Mouse (Mus musculus) thymus, adult 2 months (tissue): ENCODE measurements around the gene Golgb1. TPM values are rescaled to one million over a fixed set of nuclear protein-coding genes. Genes with fewer than 3 reads are reported as not detected.

ENCODE experiments used
- DNase-seq: peaks from one replicate; pipeline ENCODE4 v3.0.0; 2021
- H3K27ac ChIP-seq: fragments of 200-500 bp; 2 replicates; pipeline ENCODE4 v1.5.1; 2012; ENCODE audit warnings: low read length, control low read depth; ENCODE audit not compliant: control insufficient read depth, insufficient read depth
- H3K27me3 ChIP-seq: fragments of 200-500 bp; 2 replicates; pipeline ENCODE4 v1.6.1; 2012; ENCODE audit warnings: mild to moderate bottlenecking, low read length, moderate library complexity, mixed read lengths; ENCODE audit not compliant: control insufficient read depth, insufficient read depth
- H3K36me3 ChIP-seq: fragments of 200-500 bp; 2 replicates; pipeline ENCODE4 v1.6.1; 2012; ENCODE audit warnings: mild to moderate bottlenecking, low read length, moderate library complexity; ENCODE audit not compliant: control insufficient read depth, insufficient read depth
- H3K4me1 ChIP-seq: fragments of 200-500 bp; replicated peaks from 2 replicates; pipeline ENCODE4 v1.6.1; 2012; ENCODE audit warnings: low read length; ENCODE audit not compliant: control insufficient read depth, insufficient read depth
- H3K4me3 ChIP-seq: fragments of 200-500 bp; 2 replicates; pipeline ENCODE4 v1.5.1; 2012; ENCODE audit warnings: mild to moderate bottlenecking, low read length, control low read depth, moderate library complexity; ENCODE audit not compliant: control insufficient read depth, insufficient read depth
- CTCF ChIP-seq: fragments of 200-500 bp; IDR thresholded peaks from 2 replicates; pipeline ENCODE4 v1.5.1; 2012; ENCODE audit warnings: mild to moderate bottlenecking, control low read depth, low read length, moderate library complexity, borderline replicate concordance; ENCODE audit not compliant: control insufficient read depth, poor library complexity, insufficient read depth; ENCODE audit errors: extremely low read depth
- POLR2A ChIP-seq: fragments of 200-500 bp; IDR thresholded peaks from 2 replicates; pipeline ENCODE4 v1.6.1; 2012; ENCODE audit warnings: mild to moderate bottlenecking, low read length, control low read depth, moderate library complexity; ENCODE audit not compliant: control insufficient read depth, poor library complexity, insufficient read depth; ENCODE audit errors: extremely low read depth
- WGBS: fragments of 180-500 bp; shearing (Covaris S2); methylation state at CpG from one replicate; pipeline ENCODE4 v1.1.7; 2018; 5-methylcytosine and 5-hydroxymethylcytosine counted together
- polyA plus RNA-seq: library from polyadenylated mRNA; depleted of rRNA; stranded (reverse); fragments of >200 nt; gene quantifications from 2 replicates; pipeline ENCODE4 v1.2.3, GENCODE M21; 2012

Gene Golgb1
- polyA plus RNA-seq, 1 experiment, result 47.6 TPM

DNA sequence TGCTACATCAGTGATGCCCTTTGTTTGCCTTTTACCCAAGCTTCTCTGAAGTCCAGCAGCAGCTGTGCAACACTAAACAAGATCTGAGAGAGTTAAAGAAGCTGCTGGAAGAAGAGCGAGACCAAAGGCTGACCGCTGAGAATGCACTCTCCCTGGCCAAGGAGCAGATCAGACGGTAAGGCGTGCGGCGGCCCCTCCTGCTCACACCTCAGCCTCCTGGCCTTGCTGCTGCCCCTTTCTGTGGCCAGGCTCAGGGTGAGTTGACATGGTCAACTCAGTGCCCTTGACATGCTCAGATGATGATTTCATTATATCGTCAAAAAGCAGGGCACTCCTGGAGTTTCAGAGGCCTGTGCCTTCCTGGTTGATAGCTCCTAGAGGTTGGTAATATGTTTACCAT is 54.3 kb downstream of the Golgb1 start:
- Histone ChIP-seq H3K36me3 (0 out of 2 replicates have a peak, but pooled peaks cover 11% of the 10 kb centered on the region), H3K27me3 (no peaks in the 10 kb centered on the region)

GRCm38 (mm10) chr16:36930231-36931136 is 55.5 kb downstream of the Golgb1 start:
- 0 out of 2 replicates have a peak, but pooled peaks cover 10% of the 10 kb centered on the region for H3K36me3 ChIP-seq
- no peak for TF ChIP-seq CTCF
- no peak overlapping the region for H3K4me3 ChIP-seq
- WGBS, result 65% methylated on average over 11 of the region's 11 CpGs
- H3K4me1 ChIP-seq, result peaks cover 48% of the 10 kb centered on the region
- peak overlapping the region; percentile 49; the same call in 1 of the 2 replicates for H3K27ac ChIP-seq
- no peak for DNase-seq
- no peaks in the 10 kb centered on the region for H3K27me3 ChIP-seq

More for the DNA sequence above, 54.3 kb downstream of the Golgb1 start:
- Histone ChIP-seq H3K27ac (no peak overlapping the region), H3K4me3 (no peak overlapping the region), H3K4me1 (peaks cover 50% of the 10 kb centered on the region)
- DNase-seq, result no peak
- TF ChIP-seq POLR2A (no peak), CTCF (no peak)
- over 99% methylated on average over 7 of the region's 7 CpGs for WGBS

- no peak for DNase-seq
- Histone ChIP-seq H3K4me1 (peaks cover 50% of the 10 kb centered on the region), H3K27me3 (no peaks in the 10 kb centered on the region), H3K36me3 (0 out of 2 replicates have a peak, but pooled peaks cover 3% of the 10 kb centered on the region), H3K27ac (peak overlapping the region; percentile 49), H3K4me3 (no peak overlapping the region)
- 96% methylated on average over 10 of the region's 10 CpGs for WGBS
- no peak for TF ChIP-seq POLR2A
- no peak for TF ChIP-seq CTCF
Measured at GRCm38 (mm10) chr16:36931381-36931780, 56.4 kb downstream of the Golgb1 start.

DNA sequence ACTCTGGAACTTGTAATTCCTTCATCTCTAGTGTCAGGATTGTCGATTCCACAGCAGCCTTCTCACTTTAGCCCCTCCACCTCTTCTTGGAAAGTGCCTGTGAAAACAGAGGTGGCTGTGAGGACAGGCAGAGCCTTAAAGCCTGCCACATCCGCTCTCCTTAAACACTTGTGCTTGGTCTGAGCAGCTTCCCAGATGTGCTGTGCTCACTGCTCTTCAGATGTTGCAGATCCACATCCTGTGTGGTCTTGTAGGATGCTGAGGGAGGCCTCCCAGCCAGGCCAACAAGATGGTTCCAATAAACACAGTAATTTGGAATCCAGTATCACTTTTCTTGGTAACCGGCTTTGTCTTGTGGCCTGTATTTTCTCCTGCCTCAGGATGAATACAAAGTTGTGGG is 57.0 kb downstream of the Golgb1 start:
- H3K4me3 ChIP-seq, result no peak overlapping the region
- no peaks in the 10 kb centered on the region for H3K27me3 ChIP-seq
- peak; percentile 49 for DNase-seq
- peaks cover 48% of the 10 kb centered on the region for H3K4me1 ChIP-seq
- no peak for TF ChIP-seq CTCF
- no peak for TF ChIP-seq POLR2A
- H3K27ac ChIP-seq, result peak overlapping the region; percentile 60; the same call in 1 of the 2 replicates
- WGBS, result 46% methylated on average over 3 of the region's 3 CpGs
- H3K36me3 ChIP-seq, result no peaks in the 10 kb centered on the region

GRCm38 (mm10) chr16:36932546-36932945 is 57.6 kb downstream of the Golgb1 start:
- Histone ChIP-seq H3K36me3 (peaks cover 5% of the 10 kb centered on the region), H3K4me1 (peaks cover 44% of the 10 kb centered on the region), H3K4me3 (no peak overlapping the region), H3K27me3 (no peaks in the 10 kb centered on the region), H3K27ac (peak overlapping the region; percentile 60; the same call in 1 of the 2 replicates)
- WGBS, result 95% methylated on average over 6 of the region's 6 CpGs
- TF ChIP-seq POLR2A, result no peak
- no peak for TF ChIP-seq CTCF
- DNase-seq, result no peak

DNA sequence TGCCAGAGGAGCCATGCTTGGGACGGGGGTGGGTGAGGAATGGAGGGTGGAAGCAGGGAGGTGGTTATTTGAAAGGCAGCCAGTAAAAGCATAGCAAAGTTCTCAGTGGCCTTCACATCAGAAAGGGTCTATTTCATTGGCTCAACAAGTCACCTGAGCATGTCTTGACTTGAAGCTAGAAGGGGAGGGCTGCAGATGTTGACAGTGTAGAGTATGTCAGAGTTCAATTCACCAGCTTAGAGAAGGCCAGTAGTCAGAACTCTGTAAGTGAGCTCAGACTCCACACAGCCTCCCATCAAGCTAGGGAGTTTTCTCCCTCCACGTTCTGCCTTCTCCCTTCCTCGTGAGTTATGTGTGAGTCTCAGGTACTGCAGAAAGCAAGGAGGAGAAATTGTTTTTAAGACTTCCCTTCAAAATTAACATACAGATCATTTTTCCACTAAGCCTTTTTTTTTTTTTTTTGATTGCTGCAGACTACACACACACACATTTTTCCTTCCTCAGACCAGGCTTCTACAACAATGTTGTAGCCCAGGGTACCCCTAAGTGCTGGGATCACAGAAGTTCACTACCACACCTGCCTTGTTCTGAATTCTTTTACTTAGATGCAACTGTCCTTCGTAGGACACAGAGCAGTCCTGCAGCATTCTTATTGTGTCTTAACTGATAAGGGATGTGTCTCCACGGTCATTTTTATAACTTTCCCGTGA is 59.3 kb downstream of the Golgb1 start:
- TF ChIP-seq POLR2A, result no peak
- TF ChIP-seq CTCF, result no peak
- Histone ChIP-seq H3K27ac (peak overlapping the region; percentile 94), H3K36me3 (peaks cover 22% of the 10 kb centered on the region), H3K4me3 (no peak overlapping the region), H3K27me3 (no peaks in the 10 kb centered on the region), H3K4me1 (peaks cover 38% of the 10 kb centered on the region)
- 11% methylated on average over 6 of the region's 6 CpGs for WGBS
- DNase-seq, result peak; percentile 44
